Mouse (Mus musculus) midbrain, embryonic 11.5 days (tissue): ENCODE measurements around the gene 9130230L23Rik. TPM values are rescaled to one million over a fixed set of nuclear protein-coding genes. Genes with fewer than 3 reads are reported as not detected.

ENCODE experiments used
- ATAC-seq: fragments of 200-750 bp; cut with Nextera tagmentation; 2 replicates; pipeline ENCODE4 v1.8.0; 2017; ENCODE audit warnings: moderate TSS enrichment, moderate library complexity; ENCODE audit not compliant: low FRiP score
- DNase-seq: peaks from one replicate; pipeline ENCODE4 v3.0.0; 2015; ENCODE audit warnings: low spot score; ENCODE audit errors: missing footprints
- H3K27ac ChIP-seq: fragments of 300-500 bp; sonication (generic); 2 replicates; pipeline ENCODE4 v1.5.1; 2014; ENCODE audit warnings: low read depth, low read length
- H3K27me3 ChIP-seq: fragments of 300-500 bp; sonication (generic); 2 replicates; pipeline ENCODE4 v1.6.1; 2014; ENCODE audit warnings: mild to moderate bottlenecking, low read length, moderate library complexity, mixed read lengths; ENCODE audit not compliant: control insufficient read depth, insufficient read depth
- H3K36me3 ChIP-seq: fragments of 300-500 bp; sonication (generic); 2 replicates; pipeline ENCODE4 v1.6.1; 2014; ENCODE audit warnings: mild to moderate bottlenecking, low read length, moderate library complexity, mixed read lengths; ENCODE audit not compliant: control insufficient read depth, insufficient read depth
- H3K4me1 ChIP-seq: fragments of 300-500 bp; sonication (generic); 2 replicates; pipeline ENCODE4 v1.6.1; 2014; ENCODE audit warnings: low read length; ENCODE audit not compliant: control insufficient read depth, insufficient read depth
- H3K4me2 ChIP-seq: fragments of 300-500 bp; sonication (generic); 2 replicates; pipeline ENCODE4 v1.6.1; 2014; ENCODE audit warnings: mild to moderate bottlenecking, moderate library complexity
- H3K4me3 ChIP-seq: fragments of 300-500 bp; sonication (generic); 2 replicates; pipeline ENCODE4 v1.5.1; 2014; ENCODE audit warnings: low read depth, low read length
- H3K9ac ChIP-seq: fragments of 300-500 bp; sonication (generic); 2 replicates; pipeline ENCODE4 v1.6.1; 2014; ENCODE audit warnings: low read length
- H3K9me3 ChIP-seq: fragments of 300-500 bp; sonication (generic); 2 replicates; pipeline ENCODE4 v1.6.1; 2016; ENCODE audit warnings: low read length; ENCODE audit not compliant: control insufficient read depth
- WGBS: fragments of 180-500 bp; shearing (Covaris S2); extraction: QIAGEN DNeasy Blood & Tissue Kit; methylation state at CpG from one replicate; pipeline ENCODE4 v1.1.7; 2014; 5-methylcytosine and 5-hydroxymethylcytosine counted together
- polyA plus RNA-seq: library from polyadenylated mRNA; unstranded; fragments of >200 nt; fragmentation: Nextera tagmentation; extraction: Ambion mirVana; gene quantifications from 2 replicates; pipeline ENCODE4 v1.2.1, GENCODE M21; 2014

The 9130230L23Rik gene
- polyA plus RNA-seq, 1 experiment from 2014 or later = not detected

GRCm38 (mm10) chr5:66014437-66014836, 10.4 kb upstream of the 9130230L23Rik start:
- ATAC-seq (no peak), DNase-seq (no peak)
- H3K9ac ChIP-seq = no peak overlapping the region
- no peaks in the 10 kb centered on the region for H3K4me1 ChIP-seq
- no peak overlapping the region for H3K4me3 ChIP-seq
- H3K27ac ChIP-seq = no peak overlapping the region
- H3K9me3 ChIP-seq = no peaks in the 10 kb centered on the region
- no peaks in the 10 kb centered on the region for H3K36me3 ChIP-seq
- 91% methylated on average over 2 of the region's 2 CpGs for WGBS
- no peak overlapping the region for H3K4me2 ChIP-seq
- H3K27me3 ChIP-seq = no peaks in the 10 kb centered on the region

- Histone ChIP-seq H3K36me3 (no peaks in the 10 kb centered on the region), H3K4me3 (no peak overlapping the region), H3K9ac (no peak overlapping the region), H3K27ac (no peak overlapping the region), H3K9me3 (no peaks in the 10 kb centered on the region), H3K4me1 (no peaks in the 10 kb centered on the region), H3K4me2 (no peak overlapping the region), H3K27me3 (no peaks in the 10 kb centered on the region)
- WGBS = 84% methylated on average over 3 of the region's 3 CpGs
- DNase-seq (no peak), ATAC-seq (no peak)
These were observed 9.9 kb upstream of the 9130230L23Rik start for GRCm38 (mm10) chr5:66013999-66014398.

- no peak overlapping the region for H3K4me2 ChIP-seq
- DNase-seq (no peak), ATAC-seq (no peak)
- H3K9ac ChIP-seq = no peak overlapping the region
- no peak overlapping the region for H3K4me3 ChIP-seq
- H3K27me3 ChIP-seq = no peaks in the 10 kb centered on the region
- no peaks in the 10 kb centered on the region for H3K36me3 ChIP-seq
- H3K4me1 ChIP-seq = no peaks in the 10 kb centered on the region
- 90% methylated on average over 15 of the region's 15 CpGs for WGBS
- no peak overlapping the region for H3K27ac ChIP-seq
- H3K9me3 ChIP-seq = no peaks in the 10 kb centered on the region
These were observed 4.3 kb upstream of the 9130230L23Rik start for GRCm38 (mm10) chr5:66008245-66008967.

- Histone ChIP-seq H3K27me3 (no peaks in the 10 kb centered on the region), H3K27ac (no peak overlapping the region), H3K9ac (no peak overlapping the region), H3K4me3 (no peak overlapping the region), H3K4me2 (no peak overlapping the region), H3K4me1 (no peaks in the 10 kb centered on the region), H3K36me3 (no peaks in the 10 kb centered on the region), H3K9me3 (no peaks in the 10 kb centered on the region)
- no peak for ATAC-seq
- 46% methylated on average over 16 of the region's 16 CpGs for WGBS
- DNase-seq = no peak
These were observed 1.1 kb upstream of the 9130230L23Rik start for GRCm38 (mm10) chr5:66005041-66005678.

- DNase-seq = no peak
- WGBS = 77% methylated on average over 5 of the region's 5 CpGs
These were observed 2.9 kb downstream of the 9130230L23Rik start for GRCm38 (mm10) chr5:66001232-66001631.

GRCm38 (mm10) chr5:66000567-66001125, 3.4 kb downstream of the 9130230L23Rik start:
- Histone ChIP-seq H3K27ac (no peak overlapping the region), H3K36me3 (no peaks in the 10 kb centered on the region)
- WGBS = 86% methylated on average over 6 of the region's 6 CpGs

More at GRCm38 (mm10) chr5:66001232-66001631, 2.9 kb downstream of the 9130230L23Rik start:
- H3K4me1 ChIP-seq = no peaks in the 10 kb centered on the region
- no peak for ATAC-seq
- no peak overlapping the region for H3K27ac ChIP-seq
- H3K9me3 ChIP-seq = no peaks in the 10 kb centered on the region
- no peaks in the 10 kb centered on the region for H3K27me3 ChIP-seq
- H3K4me2 ChIP-seq = no peak overlapping the region
- no peak overlapping the region for H3K9ac ChIP-seq
- H3K36me3 ChIP-seq = no peaks in the 10 kb centered on the region
- H3K4me3 ChIP-seq = no peak overlapping the region

GRCm38 (mm10) chr5:66000074-66000473, 4.0 kb downstream of the 9130230L23Rik start:
- no peak for DNase-seq

More at GRCm38 (mm10) chr5:66000567-66001125, 3.4 kb downstream of the 9130230L23Rik start:
- no peak overlapping the region for H3K4me2 ChIP-seq
- ATAC-seq = no peak
- no peak for DNase-seq
- H3K9ac ChIP-seq = no peak overlapping the region
- H3K4me1 ChIP-seq = no peaks in the 10 kb centered on the region
- H3K27me3 ChIP-seq = no peaks in the 10 kb centered on the region
- no peak overlapping the region for H3K4me3 ChIP-seq
- no peaks in the 10 kb centered on the region for H3K9me3 ChIP-seq

GRCm38 (mm10) chr5:65999106-65999505, 5.0 kb downstream of the 9130230L23Rik start:
- no peak for DNase-seq
- Histone ChIP-seq H3K4me2 (no peak overlapping the region), H3K27ac (no peak overlapping the region), H3K9me3 (no peaks in the 10 kb centered on the region), H3K27me3 (no peaks in the 10 kb centered on the region), H3K4me3 (no peak overlapping the region), H3K36me3 (no peaks in the 10 kb centered on the region), H3K4me1 (no peaks in the 10 kb centered on the region), H3K9ac (no peak overlapping the region)
- no peak for ATAC-seq
- WGBS = 89% methylated on average over 7 of the region's 7 CpGs

More at GRCm38 (mm10) chr5:66000074-66000473, 4.0 kb downstream of the 9130230L23Rik start:
- H3K9ac ChIP-seq = no peak overlapping the region
- H3K4me2 ChIP-seq = no peak overlapping the region
- H3K36me3 ChIP-seq = no peaks in the 10 kb centered on the region
- no peak for ATAC-seq
- WGBS = 76% methylated on average over 7 of the region's 7 CpGs
- H3K27ac ChIP-seq = no peak overlapping the region
- no peaks in the 10 kb centered on the region for H3K4me1 ChIP-seq
- H3K9me3 ChIP-seq = no peaks in the 10 kb centered on the region
- H3K27me3 ChIP-seq = no peaks in the 10 kb centered on the region
- H3K4me3 ChIP-seq = no peak overlapping the region

GRCm38 (mm10) chr5:65997813-65998212, 6.3 kb downstream of the 9130230L23Rik start:
- no peak for ATAC-seq

More at GRCm38 (mm10) chr5:65997813-65998212, 6.3 kb downstream of the 9130230L23Rik start:
- no peak for DNase-seq
- Histone ChIP-seq H3K9ac (no peak overlapping the region), H3K4me1 (no peaks in the 10 kb centered on the region), H3K36me3 (no peaks in the 10 kb centered on the region), H3K4me2 (no peak overlapping the region), H3K27me3 (no peaks in the 10 kb centered on the region), H3K4me3 (no peak overlapping the region), H3K9me3 (no peaks in the 10 kb centered on the region), H3K27ac (no peak overlapping the region)
